Mouse (Mus musculus) layer of hippocampus, adult 9-10 months (tissue): Measurements from ENCODE around the gene Pla2g5.
A peak's percentile ranks its signal among the peaks of the same experiment; 100 is the strongest.

ENCODE experiments used
- DNase-seq: peaks from one replicate; pipeline ENCODE4 v3.0.0; 2022; ENCODE audit warnings: low spot score

The Pla2g5 gene

GRCm38 (mm10) chr4:138796513-138797216 lies 66.6 kb downstream of the Pla2g5 start:
- DNase-seq = no peak

GRCm38 (mm10) chr4:138794344-138794743 lies 68.9 kb downstream of the Pla2g5 start:
- DNase-seq = no peak

GRCm38 (mm10) chr4:138793276-138793675 lies 70.0 kb downstream of the Pla2g5 start:
- DNase-seq = peak; percentile 32

DNA sequence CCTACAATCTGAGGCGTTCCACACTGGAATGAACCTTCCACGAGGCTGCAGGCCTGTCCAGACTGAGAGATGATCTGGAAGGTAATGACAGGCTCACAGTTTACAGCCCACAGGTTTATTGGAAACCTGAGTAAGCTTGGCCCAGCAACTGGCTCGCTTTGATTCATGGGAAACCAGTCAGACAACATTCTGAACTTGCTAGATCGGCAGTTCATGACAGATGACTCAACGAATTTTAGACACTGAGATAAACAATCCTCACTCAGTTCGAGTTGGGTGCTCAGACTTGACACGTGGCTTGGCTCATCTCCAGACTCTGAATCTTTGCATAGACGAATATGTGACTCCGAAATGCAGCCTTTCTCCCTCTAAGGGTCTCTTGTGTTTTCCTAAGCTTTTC lies 70.7 kb downstream of the Pla2g5 start:
- DNase-seq = no peak

DNA sequence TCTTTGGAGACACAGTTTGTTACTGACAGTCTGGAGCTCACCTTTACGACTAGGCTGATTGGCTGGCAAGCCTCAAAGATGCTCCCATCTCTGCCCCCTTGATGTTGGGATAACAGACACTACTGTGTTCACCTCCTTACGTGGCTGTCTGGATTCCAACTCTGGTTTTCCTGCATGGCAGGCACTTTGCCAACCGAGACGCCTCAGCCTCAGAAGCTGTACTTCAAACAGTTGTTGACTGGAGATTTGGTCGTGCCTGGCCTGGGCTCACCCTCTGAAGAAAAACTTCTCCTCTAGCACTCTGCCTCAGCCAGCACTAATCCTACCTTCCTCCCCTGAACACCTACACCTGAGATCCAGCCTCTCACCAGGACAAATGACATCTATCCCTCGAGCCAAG lies 71.8 kb downstream of the Pla2g5 start:
- no peak for DNase-seq

DNA sequence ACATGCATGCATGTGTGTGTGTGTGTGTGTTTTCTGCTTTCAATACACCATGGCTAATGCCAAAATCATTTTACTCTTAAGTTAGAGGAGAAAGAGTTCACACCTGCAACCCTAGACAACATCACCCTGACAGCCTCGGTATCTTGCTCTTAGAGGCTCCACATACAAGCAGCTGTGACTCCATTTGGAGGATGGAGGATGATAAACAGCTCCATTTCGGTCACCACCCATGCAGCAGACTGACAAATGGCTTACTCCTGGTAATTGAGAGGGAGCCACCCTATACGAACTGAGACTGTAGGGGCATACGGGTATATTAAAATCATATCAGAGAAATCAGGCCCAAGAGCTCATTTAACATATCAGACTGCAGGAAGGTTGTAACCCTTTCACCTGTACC lies 74.9 kb downstream of the Pla2g5 start:
- DNase-seq = no peak

DNA sequence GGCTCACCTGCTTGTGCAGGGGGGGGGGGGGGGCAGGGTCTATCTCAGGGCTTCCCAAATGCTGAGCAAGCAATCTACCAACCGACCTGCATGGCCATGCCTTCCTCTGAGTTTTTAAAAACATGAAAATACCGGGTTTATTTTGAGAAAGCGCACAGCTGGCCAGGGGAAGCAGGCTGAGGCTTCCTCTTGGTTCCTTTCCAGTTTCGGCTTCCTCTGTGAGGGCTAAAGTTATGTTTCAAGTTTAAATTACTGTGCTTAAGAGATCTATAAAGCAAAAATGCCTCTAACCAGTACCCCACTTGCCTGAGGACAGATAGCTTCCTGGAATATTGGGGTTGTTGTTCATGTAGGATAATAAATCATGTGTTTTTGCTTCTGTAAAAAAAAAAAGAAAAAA lies 77.1 kb downstream of the Pla2g5 start:
- DNase-seq = no peak

- DNase-seq = no peak
Measured at GRCm38 (mm10) chr4:138785721-138786120, 77.6 kb downstream of the Pla2g5 start.

GRCm38 (mm10) chr4:138782098-138782497 lies 81.2 kb downstream of the Pla2g5 start:
- no peak for DNase-seq

DNA sequence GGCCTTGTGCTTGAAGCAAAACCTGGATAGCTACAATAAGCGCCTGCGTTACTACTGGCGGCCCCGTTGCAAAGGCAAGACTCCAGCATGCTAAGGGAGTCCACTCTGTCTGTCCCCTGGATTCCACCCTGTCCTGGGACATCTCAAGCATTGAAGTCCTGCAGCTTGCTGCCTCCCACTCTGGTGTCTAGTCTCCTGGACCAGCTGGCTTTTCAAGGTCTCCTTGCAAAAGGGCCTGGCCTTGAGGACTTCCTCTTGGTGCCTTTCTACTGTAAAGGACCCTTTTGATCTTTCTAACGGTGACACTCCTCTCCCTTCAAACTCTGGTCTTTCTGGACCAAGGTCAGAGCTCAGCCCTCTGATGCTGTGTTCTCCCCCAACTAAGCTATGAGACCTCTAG lies 83.0 kb downstream of the Pla2g5 start:
- no peak for DNase-seq

GRCm38 (mm10) chr4:138777417-138778407 lies 85.6 kb downstream of the Pla2g5 start:
- DNase-seq = no peak

GRCm38 (mm10) chr4:138775435-138775834 lies 87.8 kb downstream of the Pla2g5 start, which contains the start of gene Pla2g2d:
Pla2g2d (plus strand) TSS chr4:138775735.
- no peak for DNase-seq

GRCm38 (mm10) chr4:138772386-138772785 lies 90.9 kb downstream of the Pla2g5 start:
- DNase-seq = no peak

DNA sequence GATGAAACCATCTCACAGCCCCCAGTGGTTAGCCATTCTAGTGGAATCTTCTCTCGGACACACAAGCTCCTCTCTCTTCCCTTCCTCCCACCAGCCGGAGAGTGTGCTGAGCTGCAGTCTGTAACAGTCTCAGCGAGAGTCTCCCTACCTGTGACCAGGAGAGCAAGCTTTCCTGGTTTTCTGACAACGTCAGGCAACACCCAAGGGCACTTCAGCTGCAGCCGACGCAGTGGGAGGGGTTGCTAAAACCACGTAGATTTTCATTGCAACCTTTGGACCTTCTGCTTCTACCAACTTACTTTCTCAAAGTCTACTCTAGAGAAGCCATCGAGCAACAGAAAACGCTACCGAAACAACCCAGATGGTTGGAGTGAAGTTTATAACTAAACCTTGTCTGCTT lies 91.3 kb downstream of the Pla2g5 start:
- no peak for DNase-seq

- no peak for DNase-seq
Measured at GRCm38 (mm10) chr4:138762266-138762665, 101.0 kb downstream of the Pla2g5 start.

GRCm38 (mm10) chr4:138757416-138757815 lies 105.9 kb downstream of the Pla2g5 start, which contains the start of gene Pla2g2f:
Pla2g2f (minus strand) TSS chr4:138757626.
- DNase-seq = no peak

DNA sequence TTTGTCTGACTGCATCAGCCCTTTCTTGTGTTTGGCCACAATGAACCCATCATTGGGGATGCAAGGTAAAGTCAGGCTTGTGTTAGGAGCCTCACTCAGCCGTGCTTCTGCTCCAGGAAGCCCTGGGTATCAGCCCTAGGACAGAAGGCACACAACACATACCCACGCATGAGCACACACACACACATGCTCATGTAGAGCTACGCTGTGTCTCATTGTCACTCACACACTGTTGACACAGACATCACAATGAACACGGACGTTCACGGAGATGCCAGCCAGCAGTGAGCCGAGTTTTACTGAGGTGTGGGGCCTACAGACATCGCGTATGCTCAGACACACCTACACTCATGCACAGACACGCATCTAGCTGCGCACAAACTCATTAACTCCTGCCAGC lies 107.3 kb downstream of the Pla2g5 start:
- DNase-seq = no peak

- DNase-seq = no peak
Measured at GRCm38 (mm10) chr4:138755439-138755838, 107.8 kb downstream of the Pla2g5 start.

- no peak for DNase-seq
Measured at GRCm38 (mm10) chr4:138754432-138754831, 108.8 kb downstream of the Pla2g5 start.

DNA sequence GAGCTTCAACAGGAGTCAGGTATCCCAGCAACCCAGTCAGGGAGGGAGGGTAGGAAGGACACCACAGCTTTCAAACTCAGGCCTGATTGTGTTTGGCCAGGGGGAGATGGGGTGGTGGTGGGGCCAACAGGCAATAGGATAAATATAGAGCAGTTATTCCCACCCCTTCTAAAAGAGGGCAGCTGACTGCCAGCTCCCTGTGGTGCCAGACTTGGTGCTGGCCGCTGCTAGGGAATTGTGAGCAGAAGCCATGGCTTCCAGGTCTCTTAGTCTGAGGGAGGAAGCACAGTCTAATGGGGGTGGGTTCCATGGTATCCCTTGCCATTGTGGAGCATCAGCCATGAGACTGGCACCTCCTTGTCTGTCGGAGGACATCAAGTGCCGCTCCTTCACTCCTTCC lies 109.7 kb downstream of the Pla2g5 start:
- no peak for DNase-seq

DNA sequence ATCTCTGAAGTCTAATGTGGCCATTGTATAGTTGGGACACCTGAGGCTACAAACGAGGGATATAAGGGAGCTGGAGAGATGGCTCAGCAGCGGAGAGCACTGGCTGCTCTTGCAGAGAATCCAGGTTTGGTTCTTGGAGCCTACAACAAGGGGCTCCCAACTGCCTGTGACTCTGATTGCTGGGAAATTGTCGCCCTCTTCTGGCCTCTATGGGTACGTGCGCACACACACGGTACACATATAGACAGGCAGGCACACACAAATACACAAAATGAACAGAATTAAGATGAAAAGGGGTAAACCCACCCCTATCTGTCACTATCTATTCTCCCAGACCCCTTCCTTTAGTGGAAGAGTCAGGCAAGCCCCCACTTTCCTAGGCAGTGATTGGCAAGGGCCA lies 110.7 kb downstream of the Pla2g5 start:
- no peak for DNase-seq
